9 mouse cellular contexts compared by ENCODE assay signal in the genomic region with DNA sequence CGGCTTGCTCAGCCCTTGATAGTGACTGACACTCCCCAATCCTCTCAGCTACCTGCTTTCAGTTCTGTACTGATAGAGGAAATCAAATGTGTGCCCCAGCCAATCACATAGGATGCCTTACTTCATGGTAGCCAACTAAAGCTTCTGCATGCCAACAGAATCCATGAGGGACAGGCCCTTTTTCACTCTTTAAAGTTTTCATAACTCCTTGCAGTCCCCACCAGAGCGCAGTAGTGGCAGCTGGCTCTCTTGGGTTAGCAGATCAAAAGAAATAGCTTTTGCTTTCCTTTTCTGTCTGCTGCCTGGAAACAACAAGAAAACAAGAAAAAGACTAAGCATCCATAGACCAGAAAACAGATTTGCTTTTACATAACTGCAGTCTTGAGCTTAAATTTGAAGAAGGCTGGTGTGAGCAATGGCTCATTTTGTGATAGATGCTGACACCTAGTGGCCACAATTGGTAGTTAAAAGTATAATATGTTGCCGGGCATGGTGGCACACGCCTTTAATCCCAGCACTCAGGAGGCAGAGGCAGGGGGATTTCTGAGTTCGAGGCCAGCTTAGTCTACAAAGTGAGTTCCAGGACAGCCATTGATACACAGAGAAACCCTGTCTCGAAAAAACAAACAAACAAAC. TPM values are rescaled to one million over a fixed set of nuclear protein-coding genes. Genes with fewer than 3 reads are reported as not detected.
A peak's percentile ranks its signal among the peaks of the same experiment; 100 is the strongest.
DNase-seq lines count a peak whose midpoint lies in the region; ATAC-seq and TF ChIP-seq lines count a peak whose summit lies in the region.
"Had no signal": no experiment of that assay in that cellular context is flagged by ENCODE, and none has a peak within 500 bp of the region (broad histone marks: within the 10 kb centered on the region; RNA-seq: fewer than 3 reads in every experiment).

No protein-coding gene starts in this region.

- no peak overlapping the region for H3K4me3 ChIP-seq in kidney, postnatal 0 days (replicated peaks; ENCODE audit: low read depth, low read length)
- H3K4me3 ChIP-seq in MEL (ENCODE audit: control insufficient read depth in 1 of 2, insufficient read depth in 1 of 2, low read depth in 2 of 2, low read length in 2 of 2), result no peak overlapping the region
- H3K4me3 ChIP-seq: megakaryocyte, embryonic 14.5 days had no signal

- peak; percentile 83 for DNase-seq in kidney, postnatal 0 days (ENCODE audit: low spot score)
- no peak for DNase-seq in kidney, adult 18-20 months
- DNase-seq in MEL (ENCODE audit: low read depth, low spot score), result peak; percentile 72
- peak; percentile 11 to 49 for DNase-seq in cerebellum, postnatal 25 days
- peak; percentile 56 to 78 for DNase-seq in left cerebral cortex, postnatal 25 days (ENCODE audit: low spot score in 2 of 2)
- peak; percentile 80 for DNase-seq in retina, postnatal 1 day
- DNase-seq in spleen, postnatal 4 days (ENCODE audit: low spot score in 2 of 2), result no peak

- no peak overlapping the region for H3K9ac ChIP-seq in kidney, postnatal 0 days (ENCODE audit: low read depth, low read length)
- H3K9ac ChIP-seq in MEL (ENCODE audit: control insufficient read depth, low read depth, low read length, poor library complexity, severe bottlenecking), result no peak overlapping the region

- H3K36me3 ChIP-seq in kidney, postnatal 0 days (ENCODE audit: insufficient read depth, low read length), result no peaks in the 10 kb centered on the region
- H3K36me3 ChIP-seq in MEL (ENCODE audit: control insufficient read depth in 1 of 2, insufficient read depth in 2 of 2, low read length in 2 of 2), result peaks cover 0 to 9% of the 10 kb centered on the region in 2 experiments; a peak in 2 of 4 replicates

- H3K4me1 ChIP-seq in kidney, postnatal 0 days (replicated peaks; ENCODE audit: insufficient read depth, low read length), result no peaks in the 10 kb centered on the region
- peaks cover 0 to 8% of the 10 kb centered on the region in 2 experiments; a peak in 3 of 4 replicates for H3K4me1 ChIP-seq in MEL (ENCODE audit: control insufficient read depth in 1 of 2, insufficient read depth in 2 of 2, low read length in 2 of 2)
- H3K4me1 ChIP-seq: megakaryocyte, embryonic 14.5 days had no signal

- TF ChIP-seq RAD21 in MEL (IDR thresholded peaks at IDR 0.05; ENCODE audit: low read depth, low read length), result peak; percentile 82

- TF ChIP-seq EP300 in MEL (IDR thresholded peaks at IDR 0.05; ENCODE audit: low read depth in 1 of 2, low read length in 2 of 2), result no peak

- H3K27me3 ChIP-seq in kidney, postnatal 0 days (ENCODE audit: insufficient read depth, low read length), result no peaks in the 10 kb centered on the region
- no peaks in the 10 kb centered on the region; a peak in 1 of 4 replicates for H3K27me3 ChIP-seq in MEL (ENCODE audit: control insufficient read depth in 1 of 2, insufficient read depth in 2 of 2, low read length in 2 of 2)

- ATAC-seq in kidney, postnatal 0 days (replicated peaks; ENCODE audit: low FRiP score, low read depth), result no peak
- ATAC-seq in hematopoietic stem cell, adult 5-6 weeks (replicated peaks in 1 of 2; ENCODE audit: insufficient read depth in 1 of 2, low FRiP score in 2 of 2, low TSS enrichment in 1 of 2, low read depth in 1 of 2, poor library complexity in 2 of 2, severe bottlenecking in 2 of 2), result peak; percentile 76 to 86

- TF ChIP-seq POLR2A in MEL (IDR thresholded peaks at IDR 0.05; ENCODE audit: control insufficient read depth in 1 of 2, insufficient read depth in 1 of 2, low read depth in 1 of 2, low read length in 2 of 2, poor library complexity in 1 of 2), result no peak

- H3K79me2 ChIP-seq in MEL (ENCODE audit: control insufficient read depth, insufficient read depth, low read length, poor library complexity), result no peaks in the 10 kb centered on the region

- WGBS in kidney, postnatal 0 days, result 38% methylated on average over 6 of the region's 6 CpGs

- intact Hi-C loops in left cerebral cortex, postnatal 25 days (cut with DNase I), result loop anchor here (1.0 to 5.0 kb wide), 5 partner anchors 99 to 395 kb away; partner anchors contain the start of gene Fra10ac1

- no peak overlapping the region for H3K4me2 ChIP-seq in kidney, postnatal 0 days (ENCODE audit: low read length)

- peak; percentile 86 for TF ChIP-seq CTCF in kidney, postnatal 0 days (IDR thresholded peaks at IDR 0.05; ENCODE audit: low read depth)
- TF ChIP-seq CTCF in MEL (IDR thresholded peaks at IDR 0.05 in 2 of 3, conservative IDR thresholded peaks at IDR 0.05 in 1 of 3; ENCODE audit: control insufficient read depth in 1 of 3, insufficient read depth in 1 of 3, low read depth in 2 of 3, low read length in 3 of 3, poor library complexity in 1 of 3, severe bottlenecking in 1 of 3), result peak; percentile 34 to 76 (median 48)

- H3K27ac ChIP-seq in kidney, postnatal 0 days, result no peak overlapping the region
- no peak overlapping the region for H3K27ac ChIP-seq in MEL (ENCODE audit: control insufficient read depth, low read depth, low read length)

- no peaks in the 10 kb centered on the region for H3K9me3 ChIP-seq in kidney, postnatal 0 days (replicated peaks; ENCODE audit: low read length)
- H3K9me3 ChIP-seq in MEL (replicated peaks; ENCODE audit: insufficient read depth, low read length), result no peaks in the 10 kb centered on the region

TF ChIP-seq in MEL, 35 proteins besides CTCF, POLR2A, EP300 and RAD21:
- peak; percentile 72 for TF ChIP-seq SMC3 (IDR thresholded peaks at IDR 0.05; ENCODE audit: low read depth, low read length)
- no peak for TF ChIP-seq HCFC1 (IDR thresholded peaks at IDR 0.05; ENCODE audit: low read depth, low read length)
- TF ChIP-seq ELF1 (IDR thresholded peaks at IDR 0.05; ENCODE audit: low read depth, low read length), result no peak
- TF ChIP-seq GABPA (IDR thresholded peaks at IDR 0.05; ENCODE audit: low read depth, low read length), result peak; percentile 36; the same call in 1 of the 2 replicates
- TF ChIP-seq ZC3H11A (IDR thresholded peaks at IDR 0.05; ENCODE audit: low read depth, low read length), result peak; percentile 74
- TF ChIP-seq GATA1 (IDR thresholded peaks at IDR 0.05; ENCODE audit: low read depth, low read length), result no peak

RNA-seq across cellular contexts. Expression of gene Slc35g1, which starts 43.2 kb away (rescaled TPM):
- 8.7 and 8.8 TPM in 2 replicates for polyA plus RNA-seq in kidney, postnatal 0 days (2015; fragmentation: Nextera tagmentation; extraction: Ambion mirVana)
- total RNA-seq in MEL (2012; rRNA removed), result 17.7 and 19.0 TPM in 2 replicates
- 10 to 100 TPM in 1 of 2 experiments, not detected in 1; 15.7 TPM for polyA plus RNA-seq in MEL (2012; ENCODE audit: insufficient read depth in 1 of 2, insufficient read length in 2 of 2, low read depth in 1 of 2, low replicate concordance in 2 of 2, missing spikeins in 1 of 2)
- 6.5 and 10.9 TPM in 2 replicates for total RNA-seq in hematopoietic stem cell, adult 5-6 weeks (2017)
- 1 to 10 TPM; 1.9 to 2.3 TPM for total RNA-seq in left cerebral cortex, postnatal 25 days (2021)

Comparison
In these comparisons a context has a peak if more than half of its experiments do, and no peak if none do; other contexts are left out.
1. DNase-seq: peak in kidney, postnatal 0 days (single experiment), MEL (single experiment), cerebellum, postnatal 25 days (2 of 2), left cerebral cortex, postnatal 25 days (2 of 2) and retina, postnatal 1 day (single experiment); none in kidney, adult 18-20 months (single experiment) and spleen, postnatal 4 days (0 of 2).